Mouse (Mus musculus) liver, adult 2 months (tissue): ENCODE results near the gene Tcf20. TPM values are rescaled to one million over a fixed set of nuclear protein-coding genes. Genes with fewer than 3 reads are reported as not detected.

Source experiments
- DNase-seq: peaks from one replicate; pipeline ENCODE4 v3.0.0-alpha.2; 2011; ENCODE audit warnings: low read depth, low spot score; ENCODE audit errors: extremely low read depth
- H3K27ac ChIP-seq: fragments of 200-500 bp; replicated peaks from 2 replicates; pipeline ENCODE4 v1.5.1; 2012; ENCODE audit warnings: low read depth, mild to moderate bottlenecking, control low read depth, inconsistent platforms, low read length; ENCODE audit not compliant: insufficient read depth
- H3K27me3 ChIP-seq: fragments of 200-500 bp; 2 replicates; pipeline ENCODE4 v1.6.1; 2012; ENCODE audit warnings: mild to moderate bottlenecking, moderate library complexity, low read length, inconsistent platforms; ENCODE audit not compliant: control insufficient read depth, insufficient read depth
- H3K36me3 ChIP-seq: fragments of 200-500 bp; 2 replicates; pipeline ENCODE4 v1.6.1; 2012; ENCODE audit warnings: low read length, inconsistent platforms; ENCODE audit not compliant: control insufficient read depth, insufficient read depth
- H3K4me1 ChIP-seq: fragments of 200-500 bp; 2 replicates; pipeline ENCODE4 v1.6.1; 2011; ENCODE audit warnings: low read length; ENCODE audit not compliant: control insufficient read depth, insufficient read depth
- H3K4me3 ChIP-seq: fragments of 200-500 bp; 2 replicates; pipeline ENCODE4 v1.5.1; 2011; ENCODE audit warnings: low read depth, mild to moderate bottlenecking, control low read depth, low read length, moderate library complexity; ENCODE audit not compliant: insufficient read depth
- H3K79me2 ChIP-seq: fragments of 200-500 bp; 2 replicates; pipeline ENCODE4 v1.6.1; 2012; ENCODE audit warnings: inconsistent platforms, mild to moderate bottlenecking, low read length, moderate library complexity; ENCODE audit not compliant: control insufficient read depth, insufficient read depth
- H3K9ac ChIP-seq: fragments of 200-500 bp; 2 replicates; pipeline ENCODE4 v1.6.1; 2012; ENCODE audit warnings: low read depth, mild to moderate bottlenecking, control low read depth, inconsistent platforms, low read length
- CTCF ChIP-seq: fragments of 200-500 bp; IDR thresholded peaks from 2 replicates; pipeline ENCODE4 v1.5.1; 2011; ENCODE audit warnings: low read depth, low read length, control low read depth
- POLR2A ChIP-seq: fragments of 200-500 bp; IDR thresholded peaks from 2 replicates; pipeline ENCODE4 v1.6.1; 2011; ENCODE audit warnings: low read length, control low read depth; ENCODE audit not compliant: insufficient read depth; ENCODE audit errors: extremely low read depth
- WGBS: fragments of 180-500 bp; shearing (Covaris S2); methylation state at CpG from one replicate; pipeline ENCODE4 v1.1.7; 2018; 5-methylcytosine and 5-hydroxymethylcytosine counted together
- polyA plus RNA-seq: library from polyadenylated mRNA; depleted of rRNA; stranded (reverse); fragments of >200 nt; gene quantifications from 2 replicates; pipeline ENCODE4 v1.2.3, GENCODE M21; 2012
- total RNA-seq: library from RNA; depleted of rRNA; stranded (reverse); fragments of >200 nt; gene quantifications from 2 replicates; pipeline ENCODE4 v1.2.3, GENCODE M21; 2014

The Tcf20 gene
- total and polyA plus RNA-seq, 2 experiments: 8.7 to 22.6 TPM

DNA sequence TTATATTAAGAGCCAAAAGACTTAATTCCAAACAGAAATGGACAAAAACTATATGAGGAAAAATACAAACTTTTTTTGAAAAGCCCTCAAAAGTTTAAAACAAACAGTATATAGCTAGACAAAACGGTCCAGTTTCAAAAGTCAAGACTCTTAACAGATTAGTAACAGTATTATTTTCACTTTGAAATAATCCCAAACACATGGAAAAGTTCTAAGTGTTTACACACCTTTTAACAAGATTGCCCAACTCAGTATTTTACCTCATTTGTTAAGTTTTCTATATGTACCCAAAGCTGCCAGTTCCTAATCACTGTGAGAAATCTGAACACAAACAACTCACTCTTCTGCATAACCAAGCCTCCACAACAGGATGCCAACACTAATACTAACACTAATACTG lies 124.0 kb downstream of the Tcf20 start:
- Histone ChIP-seq H3K79me2 (peaks cover 7% of the 10 kb centered on the region; the same call in 1 of the 2 replicates), H3K4me1 (peaks cover 6% of the 10 kb centered on the region; the same call in 1 of the 2 replicates), H3K36me3 (no peaks in the 10 kb centered on the region), H3K27ac (no peak overlapping the region), H3K27me3 (no peaks in the 10 kb centered on the region), H3K9ac (no peak overlapping the region), H3K4me3 (no peak overlapping the region)
- WGBS: 42% methylated on average over 1 of the region's 1 CpGs
- no peak for TF ChIP-seq POLR2A
- DNase-seq: peak; percentile 25

GRCm38 (mm10) chr15:82856652-82857378 lies 130.9 kb downstream of the Tcf20 start:
- TF ChIP-seq CTCF: no peak
- no peak for TF ChIP-seq POLR2A
- H3K27ac ChIP-seq: no peak overlapping the region
- H3K27me3 ChIP-seq: no peaks in the 10 kb centered on the region
- peaks cover 23% of the 10 kb centered on the region for H3K36me3 ChIP-seq
- H3K4me1 ChIP-seq: no peaks in the 10 kb centered on the region
- DNase-seq: no peak
- no peaks in the 10 kb centered on the region for H3K79me2 ChIP-seq
- WGBS: 86% methylated on average over 11 of the region's 11 CpGs
- no peak overlapping the region for H3K4me3 ChIP-seq
- H3K9ac ChIP-seq: no peak overlapping the region

DNA sequence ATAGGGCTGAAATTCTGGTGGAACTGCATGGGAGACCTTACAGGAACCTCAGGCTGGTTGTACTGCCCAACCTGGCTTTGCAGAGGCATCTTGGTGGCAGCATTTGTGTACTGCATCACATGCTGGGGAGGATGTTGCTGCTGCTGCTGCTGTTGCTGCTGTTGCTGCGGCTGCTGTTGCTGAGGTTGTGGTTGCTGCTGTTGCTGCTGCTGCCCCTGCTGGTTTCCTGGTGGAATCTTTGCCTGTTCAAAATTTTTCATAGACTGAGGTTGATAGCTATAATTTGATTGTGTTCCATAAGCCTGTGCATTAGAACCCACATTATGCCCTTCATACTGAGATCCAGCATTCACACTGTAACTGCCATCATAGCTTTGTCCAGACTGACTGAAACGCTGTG lies 131.6 kb downstream of the Tcf20 start:
- TF ChIP-seq CTCF: no peak
- TF ChIP-seq POLR2A: no peak
- Histone ChIP-seq H3K4me3 (no peak overlapping the region), H3K9ac (no peak overlapping the region), H3K36me3 (peaks cover 23% of the 10 kb centered on the region), H3K4me1 (no peaks in the 10 kb centered on the region), H3K27me3 (no peaks in the 10 kb centered on the region), H3K79me2 (no peaks in the 10 kb centered on the region), H3K27ac (no peak overlapping the region)
- DNase-seq: no peak
- 95% methylated on average over 2 of the region's 2 CpGs for WGBS

DNA sequence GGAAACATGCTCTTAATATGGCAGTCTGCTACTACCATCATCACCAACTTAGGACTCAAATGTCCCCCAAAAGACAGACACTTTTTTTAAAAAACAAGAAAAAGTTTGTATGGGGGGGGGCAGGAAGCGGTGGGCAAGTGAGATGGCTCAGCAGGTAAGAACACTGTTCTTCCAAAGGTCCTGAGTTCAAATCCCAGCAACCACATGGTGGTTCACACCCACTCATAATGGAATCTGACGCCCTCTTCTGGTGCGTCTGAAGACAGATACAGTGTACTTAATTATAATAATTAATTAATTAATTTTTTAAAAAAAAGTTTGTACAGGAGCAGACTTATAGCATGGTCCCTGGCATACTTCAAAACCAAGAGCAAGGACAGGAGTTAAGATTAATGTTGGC lies 148.5 kb downstream of the Tcf20 start:
- H3K4me1 ChIP-seq: no peaks in the 10 kb centered on the region
- DNase-seq: no peak
- no peaks in the 10 kb centered on the region for H3K27me3 ChIP-seq
- H3K9ac ChIP-seq: no peak overlapping the region
- WGBS: 97% methylated on average over 3 of the region's 3 CpGs
- no peaks in the 10 kb centered on the region; the same call in 1 of the 2 replicates for H3K79me2 ChIP-seq
- no peak overlapping the region for H3K27ac ChIP-seq
- no peak overlapping the region for H3K4me3 ChIP-seq
- peaks cover 2% of the 10 kb centered on the region; the same call in 1 of the 2 replicates for H3K36me3 ChIP-seq
- TF ChIP-seq CTCF (no peak), POLR2A (no peak)

- no peak overlapping the region for H3K9ac ChIP-seq
- no peaks in the 10 kb centered on the region for H3K4me1 ChIP-seq
- no peak overlapping the region for H3K4me3 ChIP-seq
- H3K79me2 ChIP-seq: peaks cover 2% of the 10 kb centered on the region; the same call in 1 of the 2 replicates
- H3K27ac ChIP-seq: no peak overlapping the region
- no peak for TF ChIP-seq POLR2A
- TF ChIP-seq CTCF: no peak
- 97% methylated on average over 6 of the region's 6 CpGs for WGBS
- no peaks in the 10 kb centered on the region for H3K27me3 ChIP-seq
- no peak for DNase-seq
- H3K36me3 ChIP-seq: peaks cover 3% of the 10 kb centered on the region
Measured at GRCm38 (mm10) chr15:82829917-82830316, 157.8 kb downstream of the Tcf20 start.

- no peak overlapping the region for H3K9ac ChIP-seq
- no peaks in the 10 kb centered on the region for H3K4me1 ChIP-seq
- peaks cover 5% of the 10 kb centered on the region for H3K36me3 ChIP-seq
- H3K27me3 ChIP-seq: no peaks in the 10 kb centered on the region
- H3K4me3 ChIP-seq: no peak overlapping the region
- TF ChIP-seq CTCF (no peak), POLR2A (no peak)
- no peak overlapping the region for H3K27ac ChIP-seq
- peaks cover 2% of the 10 kb centered on the region; the same call in 1 of the 2 replicates for H3K79me2 ChIP-seq
- DNase-seq: no peak
Measured at GRCm38 (mm10) chr15:82825866-82826265, 161.8 kb downstream of the Tcf20 start.
